Mouse (Mus musculus) layer of hippocampus, adult 8-10 months (tissue): Measurements from ENCODE around the gene Arhgap17. TPM values are rescaled to one million over a fixed set of nuclear protein-coding genes. Genes with fewer than 3 reads are reported as not detected.
A peak's percentile ranks its signal among the peaks of the same experiment; 100 is the strongest.

Source experiments
- DNase-seq, 2 experiments: peaks; one replicate each; pipeline ENCODE4 v3.0.0; 2022; ENCODE audit warnings: low spot score in 2 of 2
- total RNA-seq, 4 experiments: library from RNA; stranded (reverse); gene quantifications; 2 replicates each; pipeline ENCODE4 v1.2.4; 2022

Gene Arhgap17
- total RNA-seq = 10 to 100 TPM; 27.6 to 42.0 (median 35.2) TPM

DNA sequence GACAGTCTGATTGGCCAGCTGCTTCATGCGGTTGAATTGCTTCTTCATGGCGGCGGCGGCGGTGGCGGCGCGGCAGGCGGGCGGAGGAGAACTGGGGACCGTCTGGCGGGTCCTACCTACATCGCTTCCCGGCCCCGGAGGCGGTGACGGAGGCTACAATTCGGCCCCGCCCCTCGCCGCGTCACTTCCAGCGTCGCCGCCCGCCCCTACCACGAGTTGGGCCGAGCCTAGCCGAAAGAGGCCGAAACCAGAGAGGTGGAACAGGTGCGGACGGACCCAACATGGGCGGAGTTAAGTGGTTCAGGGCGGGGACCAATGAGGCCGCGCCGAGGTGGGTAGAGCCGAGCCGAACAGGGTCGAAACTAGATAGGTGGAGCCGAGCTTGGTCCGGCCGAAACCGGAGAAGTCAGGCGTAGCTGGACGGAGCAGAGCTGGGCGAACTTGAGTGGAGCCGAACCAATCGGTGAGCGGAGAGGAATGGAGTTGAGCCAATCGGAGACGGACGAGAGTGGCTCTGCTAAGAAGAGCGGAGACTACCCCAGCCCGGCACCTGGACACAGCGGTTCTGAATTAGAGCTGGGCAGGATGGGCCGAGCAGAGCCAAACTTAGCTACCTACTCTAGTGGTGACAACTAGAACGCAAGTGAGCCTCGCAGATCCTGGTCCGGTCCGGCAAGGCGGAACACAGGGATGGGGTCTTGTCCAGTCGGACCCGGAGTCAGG, at the start of gene Arhgap17, which contains the start of gene Lcmt1:
Gene Arhgap17 (minus strand): TSS at position 157 of the 723 bp plus-strand sequence.
Gene Lcmt1 (plus strand): TSS at position 26 of the 723 bp plus-strand sequence.
- peak; percentile 89 to 93 for DNase-seq

DNA sequence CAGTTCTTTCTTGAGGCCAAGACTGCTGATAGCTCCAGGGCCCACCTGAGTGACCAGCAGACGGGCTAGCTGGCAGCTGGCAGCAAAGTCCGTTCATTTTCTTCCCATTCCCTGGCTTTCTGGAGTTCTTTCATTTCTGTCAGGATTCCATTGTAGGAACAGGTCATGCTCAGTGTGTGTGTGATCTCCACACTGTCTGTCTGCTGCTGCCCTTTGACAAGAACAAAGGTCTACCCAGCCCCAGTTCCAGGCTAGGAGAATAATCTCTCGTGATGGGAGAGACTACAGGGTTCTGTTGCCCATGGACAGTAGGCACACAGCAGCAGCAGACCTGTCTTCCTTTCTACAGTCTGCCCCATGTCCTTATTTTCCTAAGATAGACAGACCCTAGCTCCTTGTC, 47.9 kb upstream of the Arhgap17 start:
- DNase-seq = no peak

DNA sequence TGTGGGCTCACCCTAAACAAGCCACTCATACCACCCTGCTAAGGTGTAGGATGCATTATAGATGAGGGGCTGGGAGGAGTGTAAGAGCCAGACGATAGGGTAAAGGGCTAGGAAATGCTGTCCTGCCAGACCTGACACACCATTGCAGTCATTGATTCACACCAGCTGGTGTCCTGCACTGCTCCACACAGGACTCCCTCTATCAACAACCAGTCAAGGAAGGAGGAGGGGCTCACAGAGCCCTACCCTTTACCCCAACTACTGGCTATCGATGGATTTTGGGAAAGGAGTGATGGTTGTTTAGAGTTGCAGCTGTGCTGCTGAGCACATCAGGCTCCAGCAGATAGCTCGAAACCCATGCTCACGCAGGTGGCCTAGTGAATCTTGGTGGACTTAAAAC, 47.1 kb upstream of the Arhgap17 start:
- no peak for DNase-seq

DNA sequence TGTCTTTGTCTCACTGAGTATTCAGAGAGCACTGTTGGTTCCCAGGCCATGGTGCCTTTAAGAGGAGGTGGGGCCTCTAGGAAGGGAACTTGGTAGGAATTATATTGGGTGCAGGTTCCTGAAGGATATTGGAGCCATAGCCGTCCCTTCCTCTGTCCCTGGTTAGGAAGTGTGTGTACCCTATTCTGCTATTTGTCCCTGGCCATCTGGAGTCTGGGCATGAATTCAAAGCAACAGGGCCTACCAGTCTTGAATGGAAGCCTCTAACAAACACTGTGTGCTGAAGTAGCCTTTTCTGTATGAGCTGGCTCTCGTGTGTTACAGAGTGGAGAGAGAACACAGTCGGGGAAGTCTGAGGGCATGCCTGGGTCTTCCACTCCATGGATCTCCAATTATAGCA, 42.4 kb upstream of the Arhgap17 start:
- peak in 1 of 2 experiments; percentile 58 for DNase-seq

DNA sequence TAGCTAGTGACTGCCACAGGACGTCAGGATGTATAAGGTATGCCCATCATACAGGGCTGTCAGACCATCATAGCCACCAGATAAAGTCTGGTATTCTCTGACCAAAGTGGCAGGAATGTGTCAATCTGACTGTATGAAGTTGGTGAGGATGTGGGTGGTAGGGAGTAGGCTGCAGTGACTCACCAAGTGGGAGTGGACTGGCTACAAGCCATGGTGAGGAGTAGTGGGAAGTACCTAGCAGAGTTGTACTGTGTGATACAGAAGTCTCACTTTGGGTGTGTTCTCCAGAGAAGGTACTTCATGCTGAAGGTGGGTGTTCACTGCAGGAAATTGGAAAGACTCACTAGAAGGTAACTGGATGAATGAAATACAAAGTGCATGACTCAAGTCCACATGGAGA, 41.4 kb upstream of the Arhgap17 start:
- DNase-seq = peak; percentile 35 to 59

DNA sequence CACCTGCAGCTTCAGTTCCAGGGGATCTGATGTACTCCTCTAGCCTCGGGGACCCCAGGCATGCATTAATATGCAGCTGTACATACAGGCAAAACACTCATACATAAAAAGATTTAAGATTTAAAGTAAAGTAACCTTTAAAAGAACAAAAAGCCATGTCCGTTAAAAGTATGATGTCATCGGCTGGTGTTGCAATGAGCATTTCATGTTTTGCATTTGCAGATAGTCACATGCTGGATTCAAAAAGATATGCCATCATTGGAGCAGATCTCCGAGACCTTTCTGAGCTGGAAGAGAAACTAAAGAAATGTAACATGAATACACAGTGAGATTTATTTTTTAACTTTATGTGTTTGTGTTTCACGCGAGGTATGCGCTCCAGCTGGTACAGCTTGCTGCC, 40.8 kb upstream of the Arhgap17 start:
- no peak for DNase-seq

DNA sequence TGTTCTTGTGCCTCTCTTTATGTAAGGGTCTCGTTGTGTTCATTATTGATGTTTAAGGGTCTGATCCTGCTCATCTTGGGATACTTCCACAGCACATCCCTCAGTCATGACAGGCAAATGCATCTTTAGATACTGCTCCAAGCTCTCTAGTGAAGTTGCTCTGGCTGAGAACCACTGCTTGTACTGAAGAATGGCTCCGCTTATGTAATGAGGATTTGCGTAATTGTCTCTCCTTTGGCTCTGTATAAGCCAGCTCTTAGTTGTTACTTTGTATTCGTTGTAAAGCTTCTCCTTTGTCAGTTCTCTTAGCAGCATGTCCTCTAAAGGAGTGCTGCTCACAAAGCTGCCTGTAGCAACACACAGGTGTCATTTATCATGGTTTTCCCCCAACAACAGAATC, 37.3 kb upstream of the Arhgap17 start:
- DNase-seq = no peak

DNA sequence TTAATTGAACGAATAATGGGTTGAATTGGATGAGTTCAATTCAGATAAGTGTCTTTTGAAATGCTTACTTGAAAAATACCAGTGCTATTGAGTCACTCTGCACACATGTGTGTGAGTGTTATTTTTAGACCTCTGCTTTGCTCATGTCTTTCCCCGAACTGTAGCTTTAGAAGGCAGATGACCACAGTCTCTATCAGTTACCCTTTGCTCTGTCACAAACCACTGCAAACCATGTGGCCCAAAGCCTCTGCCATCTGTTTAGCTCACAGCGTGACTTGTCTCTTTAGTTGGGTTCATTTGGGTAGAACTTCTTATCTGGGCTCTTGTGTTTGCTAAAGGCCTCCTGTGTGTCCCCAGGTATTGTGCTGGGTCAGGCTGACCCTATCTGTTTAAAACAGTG, 35.9 kb upstream of the Arhgap17 start:
- DNase-seq = no peak

DNA sequence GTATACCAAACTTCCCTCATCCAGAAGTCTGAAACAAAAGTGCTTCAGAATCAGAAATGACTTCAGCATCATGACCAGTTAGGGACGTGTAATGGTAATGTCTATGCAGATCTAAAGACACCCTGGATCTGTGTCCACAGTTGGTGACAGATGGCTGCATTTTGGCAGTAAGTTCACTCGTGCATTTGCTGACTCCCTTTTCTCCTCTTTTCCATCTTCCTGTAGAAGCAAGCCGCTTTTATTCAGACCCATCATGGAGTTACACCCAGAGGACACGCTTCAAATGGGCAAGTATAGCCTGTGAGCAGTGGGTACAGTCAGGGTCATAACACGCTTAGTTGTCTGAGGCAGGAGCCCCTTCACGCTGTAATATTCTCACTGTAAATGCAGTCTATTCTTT, 34.5 kb upstream of the Arhgap17 start:
- peak; percentile 31 to 33 for DNase-seq

DNA sequence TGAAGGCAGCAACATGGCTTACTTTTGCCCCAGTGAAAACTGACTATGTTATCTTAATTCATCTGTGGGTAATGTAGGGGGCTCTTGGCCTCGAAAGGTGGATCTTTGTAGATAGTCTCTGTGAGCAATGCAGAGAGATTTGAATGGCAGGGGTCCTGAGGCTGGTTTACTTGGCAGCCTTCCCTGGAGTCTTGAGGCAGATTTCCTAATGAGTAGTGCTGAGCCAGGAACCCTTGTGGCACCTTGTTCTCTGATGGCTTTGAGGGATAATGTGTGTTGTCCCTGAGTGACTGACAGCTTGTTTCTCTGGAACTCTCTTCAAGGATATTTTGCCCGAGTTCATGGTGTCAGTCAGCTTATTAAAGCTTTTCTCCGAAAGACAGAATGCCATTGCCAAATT, 31.4 kb upstream of the Arhgap17 start:
- DNase-seq = no peak

DNA sequence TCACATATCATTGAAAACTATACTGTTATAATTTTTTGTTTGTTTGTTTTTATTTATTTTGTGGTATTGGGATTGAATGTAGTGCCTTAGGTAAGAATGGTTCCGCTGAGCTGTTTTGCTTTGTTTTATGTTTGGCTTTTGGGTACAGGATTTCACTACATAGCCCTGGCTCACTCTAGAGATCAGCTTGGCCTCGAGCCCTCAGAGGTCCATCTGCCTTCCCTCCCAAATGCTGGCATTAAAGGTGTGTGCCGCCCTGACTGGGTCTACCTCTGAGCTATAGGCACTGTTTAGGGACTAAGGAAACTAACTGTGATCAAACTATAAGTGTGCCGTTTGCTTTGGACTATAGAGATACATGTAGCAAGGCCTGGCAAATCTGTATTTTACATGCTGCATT, 29.6 kb upstream of the Arhgap17 start:
- DNase-seq = no peak

DNA sequence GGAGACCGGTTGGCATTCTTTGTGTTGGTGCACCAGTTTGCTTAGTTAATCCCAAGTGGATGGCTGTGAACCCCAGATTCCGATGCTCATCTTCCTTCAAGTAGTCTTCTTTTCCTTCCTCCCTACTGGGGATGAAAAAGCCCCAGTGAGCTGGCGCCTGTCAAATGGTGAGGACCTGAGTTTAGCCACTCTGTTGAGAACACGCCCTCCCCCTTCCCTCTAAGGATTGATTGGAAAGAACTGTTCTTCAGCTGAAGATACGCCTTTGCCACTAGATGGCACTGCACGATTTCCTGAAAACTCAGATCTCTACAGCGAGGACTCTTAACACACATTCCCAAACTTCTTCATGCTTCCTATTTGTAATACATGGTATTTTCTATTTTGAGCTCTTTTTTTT, 29.1 kb upstream of the Arhgap17 start:
- DNase-seq = peak; percentile 20 to 49

DNA sequence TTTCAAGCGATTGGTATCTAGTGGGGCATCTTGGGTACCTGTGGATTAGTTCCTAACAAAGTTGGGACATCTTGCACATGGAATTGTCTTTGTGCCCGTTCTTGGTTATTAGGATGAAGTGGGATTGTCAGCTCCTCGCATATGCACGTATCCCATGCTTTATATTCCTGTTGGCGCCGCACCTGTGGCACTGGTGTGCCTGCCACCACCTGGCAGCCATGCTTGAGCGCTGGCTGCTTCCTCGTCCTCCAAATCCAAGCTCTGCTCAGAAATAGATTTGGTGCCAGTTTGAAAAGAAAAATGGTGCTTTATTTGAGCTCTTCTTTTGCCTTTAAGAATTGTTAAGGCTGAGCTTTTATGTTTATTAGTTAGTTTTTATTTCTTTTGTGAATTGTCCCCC, 28.2 kb upstream of the Arhgap17 start:
- no peak for DNase-seq

DNA sequence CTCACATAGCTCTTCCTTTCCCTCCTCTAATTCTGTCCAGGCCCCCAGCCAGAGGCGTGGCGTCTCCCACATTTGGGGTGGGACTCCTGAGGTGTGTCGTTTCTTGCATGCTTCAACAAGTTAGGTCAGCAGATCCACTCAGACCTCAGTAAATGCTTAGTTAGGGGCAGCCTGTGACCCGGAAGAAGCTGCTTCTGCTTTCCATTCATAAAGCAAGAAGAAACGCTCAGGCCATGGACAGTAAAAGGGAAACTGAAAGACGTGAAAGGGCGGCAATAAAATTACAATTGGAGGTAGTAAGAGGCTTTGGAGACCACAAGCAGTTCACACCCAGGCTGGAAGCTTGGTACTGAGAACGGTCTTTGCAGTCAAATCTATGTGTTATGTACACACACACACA, 27.7 kb upstream of the Arhgap17 start:
- no peak for DNase-seq

DNA sequence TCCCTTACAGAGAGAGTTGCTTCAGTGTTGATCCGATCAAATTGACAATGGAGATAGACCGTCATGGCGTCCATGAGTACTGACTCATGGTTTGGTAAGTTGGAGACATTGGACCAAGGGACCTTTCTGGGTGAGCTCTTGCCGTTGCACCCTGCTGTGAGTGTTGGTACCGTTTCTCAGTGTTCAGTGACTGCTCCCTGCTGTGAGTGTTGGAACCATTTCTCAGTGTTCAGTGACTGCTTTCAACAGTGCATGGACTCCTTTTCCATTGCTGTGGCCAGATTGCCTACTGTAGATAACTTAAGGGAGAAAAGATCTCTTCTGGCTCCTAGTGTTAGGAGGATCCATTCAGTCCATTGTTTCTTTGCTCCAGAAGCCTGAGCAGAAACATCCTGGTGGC, 27.2 kb upstream of the Arhgap17 start:
- DNase-seq = no peak

DNA sequence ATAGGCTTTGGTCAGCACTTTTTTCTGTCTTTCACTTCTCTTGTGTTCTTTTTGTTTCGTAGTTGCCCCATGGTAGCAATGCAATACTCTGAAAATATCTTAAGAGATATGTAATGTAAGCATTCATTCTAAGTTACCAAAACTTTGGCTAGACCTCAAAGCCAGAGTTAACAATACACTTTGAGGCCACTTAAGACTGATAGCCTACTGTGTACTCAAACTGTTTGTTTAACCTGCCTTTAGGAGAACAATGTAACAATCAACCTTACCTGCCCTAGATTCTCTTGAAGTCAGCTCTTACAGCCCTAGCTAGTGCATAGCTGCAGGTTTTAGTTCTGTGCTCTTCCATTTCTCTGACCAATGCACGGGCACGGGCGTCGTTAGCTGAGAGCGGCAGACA, 24.6 kb upstream of the Arhgap17 start:
- no peak for DNase-seq

DNA sequence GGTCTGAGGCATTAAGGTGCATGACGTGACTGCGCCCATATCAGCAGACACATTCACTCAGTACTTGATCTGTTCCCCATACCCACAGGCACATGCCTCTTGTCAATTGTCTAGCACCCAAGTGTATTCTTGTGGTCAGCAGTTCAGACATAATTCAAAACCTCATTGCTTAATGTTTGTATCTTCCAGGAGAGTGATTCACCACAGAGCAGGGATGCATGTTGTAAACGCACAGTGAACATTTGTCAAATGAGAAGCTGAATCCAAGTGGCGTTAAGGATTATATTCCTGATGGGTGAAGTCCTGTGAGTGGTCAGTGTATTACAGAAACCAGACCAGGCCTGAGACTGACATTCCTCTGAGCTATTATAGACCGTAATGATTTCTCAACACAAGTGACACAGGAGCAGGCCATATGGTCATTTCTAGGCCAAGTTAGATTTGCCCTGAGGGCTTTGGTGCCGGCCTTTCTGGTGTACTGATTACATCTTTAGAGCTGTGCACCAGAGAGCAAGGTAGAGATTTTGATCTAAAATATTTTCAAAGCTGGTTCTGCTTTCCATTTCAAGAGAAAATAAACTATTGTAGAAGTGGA, 20.1 kb upstream of the Arhgap17 start:
- no peak for DNase-seq

DNA sequence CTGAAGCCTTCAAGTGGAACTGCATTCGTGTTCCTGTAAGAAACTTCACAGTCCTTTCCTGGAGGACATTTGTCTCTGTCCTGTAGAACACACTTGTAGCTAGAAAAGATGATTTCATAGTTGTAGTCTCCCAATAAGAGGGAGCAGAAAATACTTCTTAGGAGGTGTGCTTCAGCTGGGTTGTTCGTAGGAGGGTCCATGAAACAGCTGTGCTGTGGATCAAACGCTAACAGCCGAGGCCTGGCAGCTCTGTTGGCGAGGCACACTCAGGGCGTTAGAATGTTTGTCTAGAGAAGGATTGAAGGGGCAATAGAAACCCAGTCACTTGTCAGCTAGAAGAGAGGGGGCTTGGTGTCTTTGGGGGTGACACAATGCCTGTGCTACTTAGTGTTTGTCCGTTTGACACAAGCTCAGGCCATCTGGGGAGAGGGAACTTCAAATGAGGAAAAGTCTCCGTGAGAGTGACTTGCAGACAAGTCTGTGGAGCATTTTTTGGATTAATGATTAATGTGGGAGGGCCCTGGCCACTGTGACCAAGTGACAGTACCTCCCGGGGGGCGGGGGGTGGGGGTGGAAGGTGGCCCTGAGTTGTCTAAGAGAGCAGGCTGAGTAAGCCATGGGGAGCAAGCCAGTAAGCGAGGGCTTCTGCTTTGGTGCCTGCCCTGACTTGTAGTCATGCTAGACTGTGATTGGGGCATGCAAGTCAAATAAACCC, 16.1 kb upstream of the Arhgap17 start:
- DNase-seq = no peak

DNA sequence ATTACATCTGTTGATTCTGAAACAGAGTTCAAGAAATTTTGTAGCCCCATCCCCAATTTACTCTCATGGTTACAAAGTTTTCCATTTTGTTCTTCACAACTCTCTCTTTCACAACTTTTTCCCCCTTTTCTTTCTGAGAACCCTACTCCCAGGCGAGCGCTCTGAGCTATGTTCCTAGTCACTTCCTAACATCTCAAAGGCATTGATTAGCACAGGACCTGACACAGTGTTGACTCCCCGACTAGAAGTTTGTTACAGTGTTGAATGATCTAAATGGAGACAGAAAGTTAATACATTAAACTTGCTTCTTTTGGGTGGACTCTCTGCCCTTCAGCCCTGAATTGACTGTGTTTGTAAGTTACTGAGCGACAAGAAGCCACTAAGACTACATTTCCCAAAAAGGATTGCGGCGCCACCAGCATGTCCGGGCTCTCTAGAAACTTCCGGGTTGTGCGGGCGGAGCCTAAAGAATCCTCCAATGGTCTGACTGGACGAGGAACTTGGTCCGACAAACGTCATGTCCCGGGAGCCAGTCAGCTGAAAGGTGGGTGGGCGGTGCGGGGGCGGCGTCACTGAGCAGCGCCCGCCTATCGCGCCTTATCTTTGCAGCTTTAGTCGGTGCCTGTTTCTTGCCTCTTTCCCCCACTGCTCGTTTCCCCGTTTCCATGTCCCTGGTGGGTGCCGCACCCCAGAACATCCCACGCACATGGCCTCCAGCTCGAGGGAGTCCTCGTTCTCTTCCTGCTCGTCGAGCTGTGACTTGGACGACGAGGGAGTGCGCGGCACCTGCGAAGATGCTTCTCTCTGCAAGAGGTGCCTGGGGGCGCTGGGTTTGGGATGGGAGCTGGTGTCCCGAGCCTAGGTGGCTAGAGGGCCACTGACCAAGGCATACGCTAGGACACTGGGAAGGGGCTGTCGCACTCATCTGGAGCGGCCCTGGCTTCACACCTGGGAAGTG, 8.0 kb upstream of the Arhgap17 start:
- DNase-seq = peak; percentile 95 to 97

DNA sequence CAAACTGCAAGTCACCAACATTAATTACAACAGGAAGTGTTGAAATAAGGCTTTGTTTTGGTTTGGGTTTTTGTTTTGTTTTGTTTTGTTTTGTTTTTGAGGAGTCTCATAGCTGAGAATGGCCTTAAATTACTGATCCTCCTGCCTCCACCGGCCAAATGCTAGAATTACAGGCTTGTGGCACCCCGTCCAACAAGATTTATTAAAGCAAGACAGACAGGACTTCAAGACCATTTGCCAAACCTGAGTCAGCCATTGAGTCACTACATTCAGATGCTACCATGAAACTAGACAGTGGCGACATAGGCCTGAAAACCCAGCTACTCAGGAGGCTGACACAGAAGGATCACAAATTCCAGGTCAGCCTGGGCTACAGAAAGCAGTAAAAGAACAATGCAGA, 1.8 kb upstream of the Arhgap17 start:
- DNase-seq = no peak

DNA sequence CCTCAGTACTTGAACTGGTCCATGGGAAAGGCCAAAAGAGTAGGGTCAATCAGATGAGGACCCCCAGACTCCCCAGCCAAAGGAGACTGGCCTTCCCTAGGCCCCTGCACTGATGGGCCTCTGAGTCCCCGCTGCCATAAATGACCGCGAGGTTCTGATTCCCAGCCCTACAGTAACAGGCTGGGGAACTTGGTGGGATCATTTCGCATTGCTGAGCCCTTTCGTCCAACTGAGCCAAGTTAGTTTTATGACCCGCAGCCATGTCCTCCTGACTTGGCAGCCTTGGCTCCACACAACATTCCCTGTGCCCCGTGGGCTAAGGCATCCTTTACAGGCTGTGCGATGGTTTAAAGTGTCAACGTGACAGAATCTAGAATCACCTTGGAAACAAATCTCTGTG, 985 bp upstream of the Arhgap17 start:
- DNase-seq = no peak
